Mouse (Mus musculus) kidney, embryonic 15.5 days (tissue): Measurements from ENCODE around the gene Syt11. TPM values are rescaled to one million over a fixed set of nuclear protein-coding genes. Genes with fewer than 3 reads are reported as not detected.
A peak's percentile ranks its signal among the peaks of the same experiment; 100 is the strongest.

Experiments used
- ATAC-seq: fragments of 200-750 bp; cut with Nextera tagmentation; replicated peaks from 2 replicates; pipeline ENCODE4 v1.8.0; 2017; ENCODE audit warnings: moderate TSS enrichment; ENCODE audit not compliant: low FRiP score
- H3K27ac ChIP-seq: fragments of 300-500 bp; sonication (generic); 2 replicates; pipeline ENCODE4 v1.5.1; 2015; ENCODE audit warnings: mild to moderate bottlenecking, inconsistent platforms
- H3K27me3 ChIP-seq: fragments of 300-500 bp; sonication (generic); 2 replicates; pipeline ENCODE4 v1.6.1; 2015; ENCODE audit warnings: inconsistent platforms
- H3K36me3 ChIP-seq: fragments of 300-500 bp; sonication (generic); 2 replicates; pipeline ENCODE4 v1.6.1; 2015; ENCODE audit warnings: inconsistent platforms
- H3K4me1 ChIP-seq: fragments of 300-500 bp; sonication (generic); 2 replicates; pipeline ENCODE4 v1.6.1; 2015; ENCODE audit warnings: inconsistent platforms
- H3K4me2 ChIP-seq: fragments of 300-500 bp; sonication (generic); 2 replicates; pipeline ENCODE4 v1.6.1; 2015; ENCODE audit warnings: moderate library complexity, mild to moderate bottlenecking, inconsistent platforms
- H3K4me3 ChIP-seq: fragments of 300-500 bp; sonication (generic); replicated peaks from 2 replicates; pipeline ENCODE4 v1.5.1; 2015; ENCODE audit warnings: mild to moderate bottlenecking, inconsistent platforms
- H3K9ac ChIP-seq: fragments of 300-500 bp; sonication (generic); 2 replicates; pipeline ENCODE4 v1.6.1; 2015; ENCODE audit warnings: mild to moderate bottlenecking, inconsistent platforms
- H3K9me3 ChIP-seq: fragments of 300-500 bp; sonication (generic); replicated peaks from 2 replicates; pipeline ENCODE4 v1.6.1; 2016; ENCODE audit warnings: inconsistent platforms
- WGBS: fragments of 180-500 bp; shearing (Covaris S2); methylation state at CpG from one replicate; pipeline ENCODE4 v1.1.7; 2015; ENCODE audit warnings: mixed read lengths; 5-methylcytosine and 5-hydroxymethylcytosine counted together
- polyA plus RNA-seq: library from polyadenylated mRNA; unstranded; fragments of >200 nt; fragmentation: Nextera tagmentation; extraction: Ambion mirVana; gene quantifications from 2 replicates; pipeline ENCODE4 v1.2.1, GENCODE M21; 2015

The Syt11 gene
- polyA plus RNA-seq, 1 experiment from 2014 or later: 16.2 TPM

- H3K9me3 ChIP-seq: no peaks in the 10 kb centered on the region
- H3K27me3 ChIP-seq: no peaks in the 10 kb centered on the region
- WGBS: 92% methylated on average over 19 of the region's 19 CpGs
- no peak overlapping the region for H3K4me3 ChIP-seq
- H3K27ac ChIP-seq: no peak overlapping the region
- peaks cover 9% of the 10 kb centered on the region; the same call in 1 of the 2 replicates for H3K36me3 ChIP-seq
- no peak overlapping the region for H3K4me2 ChIP-seq
- ATAC-seq: no peak
- H3K4me1 ChIP-seq: peaks cover 15% of the 10 kb centered on the region
- no peak overlapping the region for H3K9ac ChIP-seq
Observed at GRCm38 (mm10) chr3:88761619-88762018, 13.3 kb downstream of the Syt11 start.

DNA sequence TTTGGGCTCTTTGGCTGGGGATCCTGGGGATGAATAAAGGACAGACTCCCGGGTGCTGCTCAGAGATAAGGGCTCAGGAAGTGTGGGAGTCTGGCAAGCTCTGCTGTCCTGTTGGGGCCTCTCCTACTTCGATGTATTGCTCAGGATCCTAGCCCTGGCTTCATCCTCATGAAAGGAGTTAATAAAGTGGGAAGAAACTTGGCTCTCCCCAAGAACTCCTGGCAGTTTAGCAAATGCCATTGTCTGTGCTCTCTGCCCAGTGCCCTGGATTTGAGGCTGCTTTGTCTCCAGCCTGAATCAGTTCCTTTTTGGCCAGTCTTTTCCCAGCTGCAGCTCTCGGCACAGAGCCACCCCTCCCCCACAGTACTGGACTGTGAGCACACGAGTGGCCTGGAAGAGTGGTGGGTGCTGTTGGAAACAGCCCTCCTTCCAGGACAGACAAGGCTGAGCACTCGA, 16.9 kb downstream of the Syt11 start:
- WGBS: 14% methylated on average over 5 of the region's 5 CpGs
- peak overlapping the region; percentile 81 for H3K27ac ChIP-seq
- no peaks in the 10 kb centered on the region for H3K27me3 ChIP-seq
- no peak overlapping the region for H3K9ac ChIP-seq
- H3K4me1 ChIP-seq: peaks cover 23% of the 10 kb centered on the region
- no peak overlapping the region for H3K4me2 ChIP-seq
- H3K4me3 ChIP-seq: no peak overlapping the region
- no peak; the same call in 1 of the 2 replicates for ATAC-seq
- peaks cover 9% of the 10 kb centered on the region; the same call in 1 of the 2 replicates for H3K36me3 ChIP-seq
- H3K9me3 ChIP-seq: no peaks in the 10 kb centered on the region

DNA sequence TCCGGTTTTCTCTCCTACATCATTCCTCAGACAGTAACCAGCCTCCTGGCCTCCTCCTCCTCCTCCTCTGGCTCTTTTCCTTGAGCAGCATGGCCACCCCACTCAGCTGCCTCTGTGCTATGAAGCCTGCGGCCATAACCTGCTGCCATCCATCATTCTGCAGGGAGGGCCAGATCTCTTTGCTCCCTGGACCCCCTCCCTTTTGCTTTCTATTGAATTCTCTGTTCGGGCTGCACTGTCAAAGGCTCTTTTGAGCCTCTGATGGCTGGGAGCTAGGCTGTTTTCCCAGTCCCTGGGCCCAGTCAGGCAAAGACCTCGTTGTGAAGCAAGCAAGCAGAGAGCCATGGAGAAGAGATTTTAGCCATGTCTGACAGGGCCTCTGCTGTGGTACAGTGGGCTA, 18.7 kb downstream of the Syt11 start:
- 0 out of 2 replicates have a peak overlapping the region, but pooled peaks have one; percentile 51 for H3K27ac ChIP-seq
- H3K4me2 ChIP-seq: no peak overlapping the region
- no peak for ATAC-seq
- peaks cover 23% of the 10 kb centered on the region for H3K4me1 ChIP-seq
- H3K9ac ChIP-seq: no peak overlapping the region
- H3K27me3 ChIP-seq: no peaks in the 10 kb centered on the region
- H3K4me3 ChIP-seq: no peak overlapping the region
- no peaks in the 10 kb centered on the region for H3K9me3 ChIP-seq
- H3K36me3 ChIP-seq: peaks cover 3% of the 10 kb centered on the region; the same call in 1 of the 2 replicates
- WGBS: 33% methylated on average over 4 of the region's 4 CpGs

GRCm38 (mm10) chr3:88755541-88755940, 19.4 kb downstream of the Syt11 start:
- Histone ChIP-seq H3K4me3 (no peak overlapping the region), H3K9ac (no peak overlapping the region), H3K27me3 (no peaks in the 10 kb centered on the region), H3K4me2 (no peak overlapping the region), H3K27ac (0 out of 2 replicates have a peak overlapping the region, but pooled peaks have one; percentile 41), H3K9me3 (no peaks in the 10 kb centered on the region), H3K36me3 (no peaks in the 10 kb centered on the region), H3K4me1 (peaks cover 23% of the 10 kb centered on the region)
- ATAC-seq: no peak
- WGBS: 59% methylated on average over 3 of the region's 3 CpGs

GRCm38 (mm10) chr3:88754283-88754682, 20.7 kb downstream of the Syt11 start:
- H3K36me3 ChIP-seq: peaks cover 5% of the 10 kb centered on the region; the same call in 1 of the 2 replicates
- WGBS: 70% methylated on average over 4 of the region's 4 CpGs
- no peak for ATAC-seq

GRCm38 (mm10) chr3:88746871-88747231, 28.1 kb downstream of the Syt11 start:
- Histone ChIP-seq H3K4me1 (no peaks in the 10 kb centered on the region), H3K27ac (no peak overlapping the region), H3K9me3 (peaks cover 18% of the 10 kb centered on the region), H3K4me2 (no peak overlapping the region), H3K9ac (no peak overlapping the region), H3K36me3 (peaks cover 36% of the 10 kb centered on the region), H3K27me3 (no peaks in the 10 kb centered on the region), H3K4me3 (no peak overlapping the region)
- ATAC-seq: no peak
- 94% methylated on average over 4 of the region's 4 CpGs for WGBS

More at GRCm38 (mm10) chr3:88754283-88754682, 20.7 kb downstream of the Syt11 start:
- no peak overlapping the region for H3K27ac ChIP-seq
- H3K4me1 ChIP-seq: peaks cover 23% of the 10 kb centered on the region
- no peaks in the 10 kb centered on the region for H3K27me3 ChIP-seq
- no peak overlapping the region for H3K9ac ChIP-seq
- H3K9me3 ChIP-seq: no peaks in the 10 kb centered on the region
- no peak overlapping the region for H3K4me2 ChIP-seq
- H3K4me3 ChIP-seq: no peak overlapping the region

DNA sequence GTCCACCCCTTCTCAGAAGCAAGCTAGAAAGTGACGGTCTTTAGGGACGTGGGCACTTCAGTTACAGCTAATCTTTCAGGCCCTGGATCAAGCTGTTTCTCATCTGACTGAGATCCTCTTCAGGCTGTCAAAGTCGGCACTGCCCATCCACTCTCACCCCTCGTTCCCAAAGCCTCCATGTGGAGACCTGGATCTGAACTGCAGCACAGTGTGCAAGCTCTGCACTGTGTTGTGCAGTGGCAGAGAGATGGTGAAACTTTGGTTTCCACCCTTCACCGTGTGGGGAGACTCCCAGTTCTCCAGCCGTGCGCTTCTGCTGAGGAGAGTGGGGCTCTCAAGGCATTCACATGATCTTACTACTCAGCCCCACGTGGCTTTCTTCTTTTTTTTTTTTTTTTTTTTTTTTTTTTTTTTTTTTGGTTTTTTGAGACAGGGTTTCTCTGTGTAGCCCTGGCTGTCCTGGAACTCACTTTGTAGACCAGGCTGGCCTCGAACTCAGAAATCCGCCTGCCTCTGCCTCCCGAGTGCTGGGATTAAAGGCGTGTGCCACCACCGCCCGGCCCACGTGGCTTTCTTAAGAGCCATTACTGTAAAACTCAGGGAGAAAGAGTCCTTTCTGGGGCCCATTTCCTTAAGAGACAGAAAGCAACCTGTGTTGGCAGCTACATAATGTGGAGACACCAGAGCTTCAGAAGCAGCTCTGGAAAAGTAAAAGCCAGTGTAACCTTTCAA, 28.7 kb downstream of the Syt11 start:
- 95% methylated on average over 14 of the region's 15 CpGs for WGBS
- Histone ChIP-seq H3K9ac (no peak overlapping the region), H3K36me3 (peaks cover 36% of the 10 kb centered on the region), H3K4me2 (no peak overlapping the region), H3K9me3 (peaks cover 18% of the 10 kb centered on the region), H3K27me3 (no peaks in the 10 kb centered on the region), H3K4me3 (no peak overlapping the region), H3K27ac (no peak overlapping the region), H3K4me1 (no peaks in the 10 kb centered on the region)
- ATAC-seq: no peak

DNA sequence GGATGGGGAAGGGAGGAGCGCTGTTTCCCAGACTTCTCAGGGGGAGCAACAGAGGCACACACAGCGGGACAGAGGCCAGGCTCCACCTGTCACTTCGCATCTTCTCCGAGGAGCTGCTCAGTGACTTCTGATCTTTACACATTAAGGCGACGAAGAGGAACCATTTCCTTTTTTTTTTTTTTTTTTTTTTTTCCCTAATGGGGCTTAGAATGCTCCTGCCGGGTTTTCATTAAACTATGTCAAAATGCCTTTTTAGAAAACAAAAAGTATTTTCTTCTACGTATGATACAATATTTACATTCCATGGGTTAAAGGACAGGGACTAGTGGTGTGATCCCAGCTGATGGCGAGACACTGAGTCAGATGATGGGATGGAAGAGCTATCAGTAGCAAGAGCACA, 29.4 kb downstream of the Syt11 start:
- Histone ChIP-seq H3K36me3 (peaks cover 36% of the 10 kb centered on the region), H3K9me3 (peaks cover 18% of the 10 kb centered on the region), H3K4me1 (no peaks in the 10 kb centered on the region), H3K4me3 (no peak overlapping the region), H3K9ac (no peak overlapping the region), H3K4me2 (no peak overlapping the region), H3K27ac (no peak overlapping the region), H3K27me3 (no peaks in the 10 kb centered on the region)
- WGBS: 83% methylated on average over 9 of the region's 9 CpGs
- ATAC-seq: no peak

- Histone ChIP-seq H3K27ac (no peak overlapping the region), H3K4me1 (no peaks in the 10 kb centered on the region)
- WGBS: 95% methylated on average over 3 of the region's 3 CpGs
Observed at GRCm38 (mm10) chr3:88740147-88740546, 34.8 kb downstream of the Syt11 start.

GRCm38 (mm10) chr3:88738641-88739040, 36.3 kb downstream of the Syt11 start:
- Histone ChIP-seq H3K27me3 (no peaks in the 10 kb centered on the region), H3K27ac (no peak overlapping the region), H3K9ac (no peak overlapping the region), H3K36me3 (no peaks in the 10 kb centered on the region), H3K4me1 (no peaks in the 10 kb centered on the region), H3K4me2 (no peak overlapping the region), H3K4me3 (no peak overlapping the region), H3K9me3 (no peaks in the 10 kb centered on the region)
- WGBS: 54% methylated on average over 3 of the region's 3 CpGs
- ATAC-seq: no peak

More at GRCm38 (mm10) chr3:88740147-88740546, 34.8 kb downstream of the Syt11 start:
- Histone ChIP-seq H3K4me2 (no peak overlapping the region), H3K27me3 (no peaks in the 10 kb centered on the region), H3K9ac (no peak overlapping the region), H3K9me3 (no peaks in the 10 kb centered on the region), H3K4me3 (no peak overlapping the region), H3K36me3 (no peaks in the 10 kb centered on the region)
- no peak for ATAC-seq

GRCm38 (mm10) chr3:88736556-88736955, 38.4 kb downstream of the Syt11 start:
- H3K4me1 ChIP-seq: no peaks in the 10 kb centered on the region
- H3K36me3 ChIP-seq: peaks cover under 1% of the 10 kb centered on the region; the same call in 1 of the 2 replicates
- no peaks in the 10 kb centered on the region for H3K9me3 ChIP-seq
- WGBS: 72% methylated on average over 2 of the region's 2 CpGs
- no peak overlapping the region for H3K27ac ChIP-seq
- no peak for ATAC-seq
- H3K27me3 ChIP-seq: no peaks in the 10 kb centered on the region
- no peak overlapping the region for H3K9ac ChIP-seq
- no peak overlapping the region for H3K4me2 ChIP-seq
- H3K4me3 ChIP-seq: no peak overlapping the region

DNA sequence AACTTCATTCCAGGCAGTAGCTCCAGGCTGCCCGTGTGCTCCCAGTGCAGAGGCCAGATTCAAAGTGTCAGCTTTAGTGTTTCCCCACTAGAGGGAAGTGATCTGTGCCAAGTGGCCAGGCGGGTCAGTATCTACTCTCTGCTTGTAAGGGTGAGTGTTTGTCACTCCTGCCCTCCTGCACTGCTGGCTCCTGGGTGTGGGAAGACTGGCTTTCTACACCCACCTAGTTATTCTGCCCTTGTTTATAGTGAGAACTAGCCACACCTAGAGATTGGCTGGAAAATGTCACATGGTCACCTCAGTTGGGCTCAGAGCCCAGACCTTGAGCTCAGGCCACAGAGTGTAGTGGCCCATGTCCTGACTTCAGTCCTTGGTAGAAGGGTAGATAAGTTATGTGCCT, 55.9 kb downstream of the Syt11 start:
- Histone ChIP-seq H3K27me3 (no peaks in the 10 kb centered on the region), H3K36me3 (peaks cover 53% of the 10 kb centered on the region), H3K4me3 (no peak overlapping the region), H3K4me1 (peaks cover 17% of the 10 kb centered on the region), H3K9me3 (no peaks in the 10 kb centered on the region), H3K27ac (no peak overlapping the region), H3K9ac (no peak overlapping the region), H3K4me2 (no peak overlapping the region)
- no peak; the same call in 1 of the 2 replicates for ATAC-seq
- 63% methylated on average over 2 of the region's 2 CpGs for WGBS
